Mouse (Mus musculus) brain, embryonic 18.5 days (tissue): ENCODE data around the gene Cog4.
"Not testable (repeated sequence)": the region's sequence is repeated elsewhere in the genome, so short reads cannot be mapped to it uniquely, and the experiment has no call there.

Source experiments
- DNase-seq: peaks from one replicate; pipeline ENCODE4 v3.0.0-alpha.2; 2012; ENCODE audit warnings: low read depth, low spot score

The Cog4 gene

GRCm38 (mm10) chr8:110888860-110889259 is 42.5 kb downstream of the Cog4 start:
- no peak for DNase-seq

GRCm38 (mm10) chr8:110889904-110890470 is 43.6 kb downstream of the Cog4 start:
- DNase-seq = no peak

DNA sequence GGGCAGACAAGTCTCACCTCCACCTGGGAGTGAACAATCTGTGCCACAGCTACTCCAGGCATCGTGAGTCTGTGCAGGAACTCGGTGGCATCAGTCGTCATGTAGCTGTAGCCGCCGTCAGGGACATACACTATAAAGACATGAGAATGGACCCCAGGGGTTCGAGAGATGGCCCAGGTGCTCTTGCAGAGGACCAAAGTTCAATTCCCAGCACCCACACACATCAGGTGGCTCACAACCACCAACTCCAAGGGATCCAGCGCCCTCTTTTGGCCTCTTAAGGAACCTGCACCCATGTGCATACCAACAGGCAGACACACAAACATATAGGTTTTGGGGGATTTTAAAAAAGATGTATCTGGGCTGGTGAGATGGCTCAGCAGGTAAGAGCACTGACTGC is 45.6 kb downstream of the Cog4 start:
- DNase-seq = no peak

- DNase-seq = no peak
Measured at GRCm38 (mm10) chr8:110892913-110893312, 46.5 kb downstream of the Cog4 start.

DNA sequence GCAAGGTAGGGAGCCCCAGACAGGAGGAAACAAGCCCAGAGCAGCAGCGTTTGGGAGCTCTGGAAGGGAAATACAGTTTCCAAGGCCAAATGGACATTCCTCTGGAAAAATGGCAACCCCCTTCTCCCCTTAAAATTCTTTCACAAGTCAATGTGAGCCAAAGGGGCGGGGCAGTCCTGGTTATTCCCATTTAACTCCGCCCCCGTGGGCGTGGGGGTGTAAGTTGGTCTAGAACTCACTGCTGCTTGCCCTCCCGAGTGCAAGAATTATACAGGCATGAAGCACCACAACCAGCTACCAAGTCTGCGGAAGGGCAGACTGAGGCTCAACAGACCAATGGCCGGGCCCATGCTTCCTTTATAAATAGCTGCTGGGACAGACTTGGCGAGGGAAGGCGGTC is 48.5 kb downstream of the Cog4 start:
- DNase-seq = no peak

GRCm38 (mm10) chr8:110895254-110895653 is 48.9 kb downstream of the Cog4 start:
- DNase-seq = no peak

DNA sequence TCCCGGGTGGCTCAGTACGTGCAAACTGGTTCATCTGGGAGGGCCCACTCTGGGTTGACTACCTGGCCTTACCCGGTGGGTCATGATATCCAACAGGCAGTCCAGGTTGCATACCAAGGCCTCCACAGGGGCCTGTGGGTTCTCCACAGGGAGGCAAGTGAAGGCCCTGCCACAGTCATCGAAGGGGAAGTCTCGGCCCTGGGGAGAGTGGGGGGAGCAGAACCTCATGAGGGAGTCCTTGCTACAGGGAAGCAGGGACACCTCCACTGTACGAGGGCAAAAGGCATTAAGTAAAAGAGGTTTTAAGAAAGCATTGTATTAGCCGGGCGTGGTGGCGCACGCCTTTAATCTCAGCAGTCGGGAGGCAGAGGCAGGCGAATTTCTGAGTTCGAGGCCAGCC is 49.4 kb downstream of the Cog4 start:
- no peak for DNase-seq

DNA sequence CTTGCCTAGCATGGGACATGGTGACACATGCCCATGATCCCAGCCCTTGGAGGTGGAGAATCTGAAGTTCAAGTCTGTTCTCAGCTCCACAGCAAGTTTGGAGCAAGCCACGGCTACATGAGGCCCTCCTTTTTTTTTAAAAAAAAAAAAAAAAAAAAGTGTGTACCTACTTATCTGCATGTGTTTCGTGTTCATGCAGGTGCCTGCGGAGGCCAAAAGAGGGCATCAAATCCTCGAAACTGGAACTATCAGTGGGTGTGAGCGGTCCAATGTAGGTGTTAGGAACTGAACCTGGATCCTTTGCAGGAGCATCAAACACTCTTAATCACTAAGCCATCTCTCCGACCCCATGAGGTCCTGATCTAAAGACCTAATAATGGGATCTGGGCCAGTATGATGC is 51.1 kb downstream of the Cog4 start:
- DNase-seq = no peak

DNA sequence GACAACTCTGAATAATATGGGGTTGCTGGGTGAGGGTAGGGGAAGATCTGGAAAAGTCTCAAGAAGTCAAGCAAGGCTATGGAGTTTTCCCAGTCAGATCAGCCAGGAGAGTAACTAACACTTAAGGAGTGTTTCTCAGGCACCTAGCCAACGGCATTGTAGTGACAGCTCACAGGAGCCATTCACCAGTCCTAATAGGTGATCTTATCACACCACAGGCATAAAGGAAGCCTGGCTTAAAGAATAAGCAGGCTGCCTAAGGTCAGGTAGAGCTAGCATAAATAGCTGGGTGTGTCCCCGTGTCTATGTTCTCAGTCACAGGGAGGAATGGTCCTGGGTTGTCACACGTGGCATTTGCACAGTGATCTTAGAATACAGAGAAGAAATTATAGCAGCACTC is 54.7 kb downstream of the Cog4 start:
- no peak for DNase-seq

- peak; percentile 39 for DNase-seq
Measured at GRCm38 (mm10) chr8:110901839-110902578, 55.6 kb downstream of the Cog4 start, which contains the start of gene Fuk. Gene Fuk (minus strand): TSS chr8:110902488.

- no peak for DNase-seq
Measured at GRCm38 (mm10) chr8:110902579-110902965, 56.2 kb downstream of the Cog4 start.

DNA sequence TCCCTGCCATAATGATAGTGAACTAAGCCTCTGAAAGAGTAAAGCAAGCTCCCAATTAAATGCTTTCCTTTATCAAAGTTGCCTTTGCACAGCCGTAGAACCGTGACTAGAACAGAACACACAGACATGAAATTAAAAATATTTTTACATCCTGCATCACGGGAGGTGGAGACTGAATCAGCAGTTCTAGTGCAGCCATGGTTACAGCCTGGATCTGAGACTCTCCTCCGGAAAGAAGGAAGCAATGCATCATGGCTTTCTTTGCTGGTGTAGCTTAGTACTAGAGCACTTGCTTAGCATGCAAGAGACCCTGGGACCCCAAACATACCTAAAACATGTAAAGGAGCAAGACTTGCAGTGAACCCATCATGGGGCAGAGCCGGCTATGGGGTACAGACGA is 59.0 kb downstream of the Cog4 start:
- DNase-seq = no peak

- DNase-seq = no peak
Measured at GRCm38 (mm10) chr8:110906682-110907081, 60.3 kb downstream of the Cog4 start.

DNA sequence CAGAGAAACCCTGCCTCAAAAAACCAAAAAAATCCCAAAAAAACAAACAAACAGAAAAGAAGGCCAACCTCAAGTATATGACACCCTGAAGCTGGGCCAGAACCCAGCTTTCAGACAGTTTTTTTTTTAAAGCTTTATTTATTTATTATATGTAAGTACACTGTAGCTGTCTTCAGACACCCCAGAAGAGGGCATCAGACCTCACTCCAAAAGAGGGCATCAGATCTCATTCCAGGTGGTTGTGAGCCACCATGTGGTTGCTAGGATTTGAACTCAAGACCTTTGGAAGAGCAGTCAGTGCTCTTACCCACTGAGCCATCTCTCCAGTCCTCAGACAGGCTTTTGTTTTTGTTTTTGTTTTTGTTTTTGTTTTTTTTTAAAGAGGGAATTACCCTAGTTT is 63.5 kb downstream of the Cog4 start:
- DNase-seq = not testable (repeated sequence)

- no peak for DNase-seq
Measured at GRCm38 (mm10) chr8:110911576-110912570, 65.5 kb downstream of the Cog4 start.

GRCm38 (mm10) chr8:110917415-110917814 is 71.0 kb downstream of the Cog4 start:
- DNase-seq = no peak

- DNase-seq = no peak
Measured at GRCm38 (mm10) chr8:110918027-110918426, 71.6 kb downstream of the Cog4 start.

DNA sequence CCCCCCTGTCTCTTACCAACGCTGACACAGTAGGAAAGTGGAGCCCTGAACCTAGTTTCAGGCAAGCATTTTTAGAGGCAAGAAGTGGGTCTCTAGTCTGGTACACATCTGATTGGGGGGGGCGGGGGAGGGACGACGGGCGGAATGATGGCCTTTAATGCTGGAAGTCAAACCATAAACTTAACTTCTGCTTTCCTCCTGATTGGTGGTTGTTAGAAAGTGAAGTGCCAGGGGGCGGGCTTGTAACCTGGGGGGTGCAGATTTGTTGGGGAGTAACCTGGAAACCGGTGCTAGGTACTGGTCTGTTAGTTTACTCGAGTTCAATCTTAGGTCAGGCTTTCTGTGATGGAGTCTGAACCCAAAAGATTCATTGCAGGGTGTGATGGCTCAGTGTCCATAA is 72.1 kb downstream of the Cog4 start:
- no peak for DNase-seq

DNA sequence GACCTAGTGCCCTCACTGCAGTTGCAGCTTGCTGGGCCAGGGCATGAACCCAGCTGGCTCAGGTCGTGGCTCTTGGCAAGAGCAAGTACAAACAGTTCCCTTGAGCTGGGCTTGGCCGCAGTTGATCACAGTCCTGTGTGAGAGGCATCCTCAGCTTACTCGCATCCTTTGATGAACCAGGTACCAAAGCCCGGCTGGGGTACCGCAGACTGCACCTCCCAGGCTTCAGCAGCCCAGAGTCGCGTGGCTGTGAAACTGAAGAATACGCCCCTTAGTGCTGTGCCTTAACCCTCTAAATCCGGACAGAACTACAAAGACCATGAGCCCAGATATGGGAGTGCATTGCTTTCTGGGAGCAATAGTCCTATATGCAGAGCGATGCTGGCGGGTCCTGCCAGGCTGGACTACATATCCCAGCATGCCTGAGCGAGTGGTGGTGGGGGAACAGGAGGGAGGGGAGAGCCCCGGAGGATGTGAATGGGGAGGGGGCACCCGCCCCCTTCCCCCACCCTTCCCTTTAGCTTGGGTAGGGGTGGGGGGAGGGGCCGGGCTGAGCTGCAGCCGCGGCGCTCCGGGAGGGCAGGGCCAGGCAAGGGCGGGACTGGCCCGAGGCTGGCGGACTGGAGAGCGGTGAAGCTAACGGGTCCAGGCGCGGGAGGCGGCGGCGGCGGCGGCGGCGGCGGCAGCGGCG is 73.1 kb downstream of the Cog4 start, which contains the start of gene St3gal2:
Gene St3gal2 (plus strand): TSS at position 582 of the 691 bp plus-strand sequence.
- peak; percentile 96 for DNase-seq

- no peak for DNase-seq
Measured at GRCm38 (mm10) chr8:110920032-110920772, 73.8 kb downstream of the Cog4 start.

GRCm38 (mm10) chr8:110920773-110921277 is 74.4 kb downstream of the Cog4 start:
- no peak for DNase-seq
